ENCODE assay signal across 8 mouse cellular contexts in the genomic region with DNA sequence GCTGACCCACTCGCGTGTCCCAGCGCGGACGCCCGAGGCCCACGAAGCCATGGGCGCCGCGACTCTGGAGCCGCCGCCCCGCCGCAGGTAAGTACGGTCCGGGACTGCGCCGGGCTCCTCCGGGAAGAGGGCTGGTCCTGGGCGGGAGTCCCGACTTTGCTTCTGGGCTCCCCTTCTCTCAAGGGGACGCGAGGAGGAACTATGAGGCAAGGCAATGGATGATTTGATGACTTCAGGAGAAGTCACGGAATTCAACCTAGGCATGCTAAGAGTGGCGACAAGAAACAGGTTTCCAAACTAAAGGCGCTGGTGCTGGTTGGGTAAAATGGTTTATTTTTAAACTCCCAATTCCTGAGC. TPM values are rescaled to one million over a fixed set of nuclear protein-coding genes. Genes with fewer than 3 reads are reported as not detected.
A peak's percentile ranks its signal among the peaks of the same experiment; 100 is the strongest.
DNase-seq lines count a peak whose midpoint lies in the region; ATAC-seq and TF ChIP-seq lines count a peak whose summit lies in the region.

No protein-coding gene starts in this region.

- peak overlapping the region; percentile 61 for H3K4me3 ChIP-seq in kidney, embryonic 16.5 days (ENCODE audit: low read length)
- peak overlapping the region; percentile 59 for H3K4me3 ChIP-seq in embryonic facial prominence, embryonic 13.5 days
- H3K4me3 ChIP-seq in hindbrain, postnatal 0 days (ENCODE audit: low read length) = peak overlapping the region; percentile 54
- peak overlapping the region; percentile 54 for H3K4me3 ChIP-seq in midbrain, embryonic 15.5 days

- no peaks in the 10 kb centered on the region for H3K36me3 ChIP-seq in kidney, embryonic 16.5 days (ENCODE audit: insufficient read depth, low read length)
- no peaks in the 10 kb centered on the region for H3K36me3 ChIP-seq in embryonic facial prominence, embryonic 13.5 days
- no peaks in the 10 kb centered on the region for H3K36me3 ChIP-seq in hindbrain, postnatal 0 days (ENCODE audit: insufficient read depth, low read length)
- no peaks in the 10 kb centered on the region for H3K36me3 ChIP-seq in midbrain, embryonic 15.5 days (replicated peaks)

- TF ChIP-seq CTCF in hindbrain, postnatal 0 days (IDR thresholded peaks at IDR 0.05; ENCODE audit: low read depth) = no peak

- H3K9ac ChIP-seq in kidney, embryonic 16.5 days (replicated peaks; ENCODE audit: low read length) = peak overlapping the region; percentile 77
- H3K9ac ChIP-seq in embryonic facial prominence, embryonic 13.5 days = peak overlapping the region; percentile 67
- H3K9ac ChIP-seq in hindbrain, postnatal 0 days (replicated peaks; ENCODE audit: low read length) = peak overlapping the region; percentile 33; the same call in 1 of the 2 replicates
- H3K9ac ChIP-seq in midbrain, embryonic 15.5 days = peak overlapping the region; percentile 18

- no peak; the same call in 1 of the 2 replicates for ATAC-seq in kidney, embryonic 16.5 days (ENCODE audit: low FRiP score, low TSS enrichment)
- ATAC-seq in embryonic facial prominence, embryonic 13.5 days (ENCODE audit: insufficient number of reproducible peaks, insufficient read depth, low FRiP score, low TSS enrichment, low read depth) = peak; percentile 50; the same call in 1 of the 2 replicates
- no peak for ATAC-seq in hindbrain, postnatal 0 days
- peak; percentile 4; the same call in 1 of the 2 replicates for ATAC-seq in midbrain, embryonic 15.5 days (replicated peaks)

- peak overlapping the region; percentile 89 for H3K4me2 ChIP-seq in kidney, embryonic 16.5 days (replicated peaks; ENCODE audit: low read depth, low read length)
- peak overlapping the region; percentile 97 for H3K4me2 ChIP-seq in embryonic facial prominence, embryonic 13.5 days
- H3K4me2 ChIP-seq in hindbrain, postnatal 0 days (ENCODE audit: low read depth, low read length) = peak overlapping the region; percentile 91
- peak overlapping the region; percentile 94 for H3K4me2 ChIP-seq in midbrain, embryonic 15.5 days

- H3K4me1 ChIP-seq in kidney, embryonic 16.5 days (ENCODE audit: insufficient read depth, low read length) = peaks cover 3% of the 10 kb centered on the region
- H3K4me1 ChIP-seq in embryonic facial prominence, embryonic 13.5 days = no peaks in the 10 kb centered on the region; the same call in 1 of the 2 replicates
- H3K4me1 ChIP-seq in hindbrain, postnatal 0 days (ENCODE audit: insufficient read depth, low read length) = no peaks in the 10 kb centered on the region
- peaks cover 9% of the 10 kb centered on the region; the same call in 1 of the 2 replicates for H3K4me1 ChIP-seq in midbrain, embryonic 15.5 days

- no peak for DNase-seq in kidney, postnatal 25 days
- DNase-seq in hindbrain, postnatal 0 days (ENCODE audit: low spot score) = no peak
- DNase-seq in cerebellum, adult 9-11 months = no peak
- DNase-seq in ovary, adult 18-20 months (ENCODE audit: low spot score) = no peak
- DNase-seq in cerebellum, postnatal 14 days = no peak

- H3K27me3 ChIP-seq in kidney, embryonic 16.5 days (ENCODE audit: insufficient read depth, low read length) = no peaks in the 10 kb centered on the region
- peaks cover 27% of the 10 kb centered on the region for H3K27me3 ChIP-seq in embryonic facial prominence, embryonic 13.5 days
- H3K27me3 ChIP-seq in hindbrain, postnatal 0 days (ENCODE audit: insufficient read depth, low read length) = peaks cover 6% of the 10 kb centered on the region; the same call in 1 of the 2 replicates
- peaks cover 14% of the 10 kb centered on the region; the same call in 1 of the 2 replicates for H3K27me3 ChIP-seq in midbrain, embryonic 15.5 days (replicated peaks)

- under 1% methylated on average over 26 of the region's 26 CpGs for WGBS in kidney, embryonic 16.5 days
- 1% methylated on average over 26 of the region's 26 CpGs for WGBS in embryonic facial prominence, embryonic 13.5 days
- WGBS in hindbrain, postnatal 0 days = 2% methylated on average over 26 of the region's 26 CpGs
- WGBS in midbrain, embryonic 15.5 days = under 1% methylated on average over 26 of the region's 26 CpGs

- peak overlapping the region; percentile 35; the same call in 1 of the 2 replicates for H3K27ac ChIP-seq in kidney, embryonic 16.5 days (ENCODE audit: low read length)
- H3K27ac ChIP-seq in embryonic facial prominence, embryonic 13.5 days = no peak overlapping the region
- no peak overlapping the region for H3K27ac ChIP-seq in hindbrain, postnatal 0 days
- no peak overlapping the region for H3K27ac ChIP-seq in midbrain, embryonic 15.5 days

- H3K9me3 ChIP-seq in kidney, embryonic 16.5 days (ENCODE audit: low read length) = no peaks in the 10 kb centered on the region
- H3K9me3 ChIP-seq in embryonic facial prominence, embryonic 13.5 days = no peaks in the 10 kb centered on the region
- H3K9me3 ChIP-seq in hindbrain, postnatal 0 days (ENCODE audit: low read length) = no peaks in the 10 kb centered on the region
- H3K9me3 ChIP-seq in midbrain, embryonic 15.5 days = no peaks in the 10 kb centered on the region

RNA-seq across cellular contexts. Expression of a gene that starts 0.3 kb away (rescaled TPM):
- polyA plus RNA-seq in kidney, embryonic 16.5 days (2015; fragmentation: Nextera tagmentation; extraction: Ambion mirVana) = 63.1 and 66.3 TPM in 2 replicates
- 3.2 and 3.4 TPM in 2 replicates for polyA plus RNA-seq in embryonic facial prominence, embryonic 13.5 days (2015; fragmentation: Nextera tagmentation; extraction: Ambion mirVana)
- total RNA-seq in hindbrain, postnatal 0 days (2014; rRNA removed) = 7.5 TPM in 2 replicates
- polyA plus RNA-seq in hindbrain, postnatal 0 days (2015; fragmentation: Nextera tagmentation; extraction: Ambion mirVana) = 4.8 and 5.3 TPM in 2 replicates
- 2.7 and 2.9 TPM in 2 replicates for polyA plus RNA-seq in midbrain, embryonic 15.5 days (2015; fragmentation: Nextera tagmentation; extraction: Ambion mirVana)

Comparison
In these comparisons a context has a peak if more than half of its experiments do, and no peak if none do; other contexts are left out.
1. ATAC-seq: peak in embryonic facial prominence, embryonic 13.5 days (single experiment) and midbrain, embryonic 15.5 days (single experiment); none in kidney, embryonic 16.5 days (single experiment) and hindbrain, postnatal 0 days (single experiment).
2. H3K9ac ChIP-seq: peak in every context shown above with its lines; median percentile 77 in kidney, embryonic 16.5 days; 67 in embryonic facial prominence, embryonic 13.5 days; 33 in hindbrain, postnatal 0 days; 18 in midbrain, embryonic 15.5 days.
3. RNA of a gene that starts 0.3 kb away (polyA plus RNA-seq): 63.1 to 66.3 TPM in kidney, embryonic 16.5 days; 4.8 to 5.3 TPM in hindbrain, postnatal 0 days, 3.2 to 3.4 TPM in embryonic facial prominence, embryonic 13.5 days and 2.7 to 2.9 TPM in midbrain, embryonic 15.5 days; every median in the first group is over 10 times any median in the second.
4. Peak in every context shown above with its lines, with median percentiles within 50 percentile points of each other: H3K4me2 ChIP-seq and H3K4me3 ChIP-seq.